Mouse (Mus musculus): ENCODE data around the gene Spc24.

The Spc24 gene

DNA sequence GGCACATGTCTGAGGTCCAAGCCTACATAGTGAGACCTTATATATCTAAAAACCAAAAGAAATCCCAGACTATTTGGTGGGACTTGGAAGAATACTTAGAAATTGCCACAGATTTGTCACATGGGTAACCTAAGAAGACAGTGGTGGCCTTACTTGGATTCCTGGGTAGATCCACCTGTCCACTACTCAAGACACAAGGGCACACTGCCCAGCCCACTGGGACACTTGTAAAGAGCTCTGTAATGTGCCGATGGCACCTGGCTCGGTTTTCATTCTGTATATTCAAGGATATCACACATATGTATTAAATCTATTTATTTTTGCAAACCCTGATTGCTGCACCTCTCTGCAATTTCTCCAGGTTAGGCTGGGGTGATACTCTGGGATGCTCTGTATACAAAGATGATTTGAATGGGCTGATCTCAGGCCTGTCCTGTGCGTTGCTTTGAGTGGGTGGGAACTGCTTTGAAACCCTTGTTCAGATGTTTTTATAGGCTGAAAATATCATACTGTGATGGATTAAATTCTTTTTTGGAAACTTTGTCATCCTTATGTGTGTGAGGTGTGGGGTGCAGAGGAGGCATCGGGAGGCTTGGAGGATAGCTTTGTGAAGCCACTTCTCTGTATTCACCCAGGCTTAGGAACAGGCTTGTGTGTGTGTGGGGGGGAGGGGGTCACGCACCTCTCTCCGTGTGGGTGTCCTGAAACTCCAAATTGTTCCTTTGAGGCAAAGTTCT lies 10.6 kb downstream of the Spc24 start:
- in situ Hi-C loops (cut with MboI; ENCODE audit: low sequenced_read_pairs), result no loop called here

DNA sequence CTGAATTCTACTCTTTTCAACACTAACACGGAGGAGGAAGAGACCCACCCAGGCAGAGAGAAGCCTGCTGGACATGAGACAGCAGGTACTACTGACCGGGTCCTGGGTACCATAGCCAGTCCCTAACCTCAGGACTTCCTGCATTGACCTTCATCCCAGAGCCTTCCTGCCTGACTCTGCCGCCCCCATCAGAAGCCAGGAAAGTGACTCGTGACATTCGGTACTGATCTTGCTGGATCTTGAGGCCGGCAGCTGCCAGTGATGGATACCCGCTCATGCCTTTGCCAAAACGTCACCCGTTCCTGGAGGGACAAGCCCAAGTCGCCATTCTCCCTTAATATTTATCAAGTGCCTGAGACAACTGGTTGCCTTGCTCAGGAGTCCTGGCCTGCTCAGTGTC lies 11.6 kb downstream of the Spc24 start:
- in situ Hi-C loops (cut with MboI; ENCODE audit: low sequenced_read_pairs), result no loop called here

DNA sequence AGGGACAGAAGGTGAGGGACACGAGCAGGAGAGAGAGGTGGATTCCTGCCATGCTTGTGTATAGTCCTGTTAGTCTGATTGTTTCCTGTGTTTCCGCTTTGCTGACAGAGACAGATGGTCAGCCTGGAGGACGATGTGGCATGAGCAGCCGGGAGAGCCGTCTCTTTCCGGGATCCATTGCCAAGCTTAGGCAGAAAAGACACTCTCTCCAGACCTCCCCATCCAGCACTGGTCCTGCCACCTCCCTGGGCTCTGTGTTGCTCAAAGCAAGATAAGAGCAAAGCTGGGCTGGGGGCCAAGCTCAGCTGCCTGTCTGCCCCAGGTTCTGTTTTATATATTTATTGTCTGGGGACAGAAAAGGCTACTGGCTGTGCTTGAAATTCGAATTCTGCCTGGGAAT lies 12.1 kb downstream of the Spc24 start:
- in situ Hi-C loops (cut with MboI; ENCODE audit: low sequenced_read_pairs), result no loop called here

DNA sequence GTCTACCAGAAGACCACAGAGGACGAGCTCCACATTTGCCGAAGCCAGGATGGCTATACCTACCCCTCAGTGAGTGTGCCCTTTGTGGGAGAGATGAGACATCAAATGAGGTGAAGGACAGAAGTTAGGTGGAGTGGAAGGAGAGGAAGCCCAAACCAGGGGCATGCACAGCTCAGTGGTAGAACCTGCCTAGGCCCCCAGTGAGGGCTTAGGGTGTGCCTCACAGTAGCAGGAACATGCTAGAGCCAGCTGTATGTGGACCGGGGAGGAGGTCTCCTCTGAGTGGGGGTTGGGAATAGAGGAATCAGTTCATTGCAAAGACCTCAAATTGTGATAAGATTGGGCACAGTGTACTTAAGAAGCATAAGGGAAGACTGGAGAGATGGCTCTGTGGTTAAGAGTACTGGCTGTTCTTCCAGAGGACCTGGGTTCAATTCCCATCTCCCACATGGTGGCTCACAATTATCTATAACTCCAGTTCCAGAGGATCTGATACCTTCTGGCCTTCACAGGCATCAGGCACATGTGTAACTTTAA lies 12.8 kb downstream of the Spc24 start:
- in situ Hi-C loops (cut with MboI; ENCODE audit: low sequenced_read_pairs), result no loop called here

DNA sequence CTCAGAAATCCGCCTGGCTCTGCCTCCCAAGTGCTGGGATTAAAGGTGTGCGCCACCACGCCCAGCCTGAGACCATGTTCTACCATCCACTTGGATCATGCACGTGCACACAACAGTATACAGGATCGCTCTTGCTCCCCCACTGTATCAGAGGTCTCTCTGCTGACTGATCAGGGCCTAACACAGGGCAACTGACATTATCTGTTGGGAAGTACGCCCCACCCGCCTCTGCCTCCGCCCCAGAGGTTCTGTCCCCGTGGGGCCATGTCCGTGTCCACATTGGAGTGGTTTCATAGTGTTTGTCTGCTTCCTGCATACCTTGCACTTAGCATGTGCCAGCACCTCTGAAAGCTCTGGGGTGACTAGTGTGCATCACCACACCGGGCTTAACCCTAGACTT lies 18.6 kb downstream of the Spc24 start:
- in situ Hi-C loops (cut with MboI; ENCODE audit: low sequenced_read_pairs), result no loop called here

DNA sequence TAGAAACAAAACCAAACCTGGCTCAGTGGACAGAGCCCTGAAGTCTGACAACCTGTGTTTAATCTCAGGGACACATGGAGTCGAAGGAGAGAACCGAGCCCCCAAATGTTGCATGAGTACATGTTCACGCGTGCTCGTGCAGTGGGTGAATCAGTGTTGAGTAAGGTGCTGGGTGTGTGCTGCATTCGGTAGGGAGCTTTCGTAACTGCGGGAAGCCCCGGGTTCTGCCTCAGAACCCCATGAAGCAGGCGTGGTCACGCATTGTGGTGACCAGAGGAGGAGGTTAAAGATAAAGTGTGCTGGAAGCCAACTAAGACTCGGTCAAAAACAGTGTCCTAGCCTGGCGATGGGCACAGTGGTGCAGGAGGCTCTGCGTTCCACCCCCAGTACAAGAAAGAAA lies 19.7 kb downstream of the Spc24 start:
- in situ Hi-C loops (cut with MboI; ENCODE audit: low sequenced_read_pairs), result no loop called here

DNA sequence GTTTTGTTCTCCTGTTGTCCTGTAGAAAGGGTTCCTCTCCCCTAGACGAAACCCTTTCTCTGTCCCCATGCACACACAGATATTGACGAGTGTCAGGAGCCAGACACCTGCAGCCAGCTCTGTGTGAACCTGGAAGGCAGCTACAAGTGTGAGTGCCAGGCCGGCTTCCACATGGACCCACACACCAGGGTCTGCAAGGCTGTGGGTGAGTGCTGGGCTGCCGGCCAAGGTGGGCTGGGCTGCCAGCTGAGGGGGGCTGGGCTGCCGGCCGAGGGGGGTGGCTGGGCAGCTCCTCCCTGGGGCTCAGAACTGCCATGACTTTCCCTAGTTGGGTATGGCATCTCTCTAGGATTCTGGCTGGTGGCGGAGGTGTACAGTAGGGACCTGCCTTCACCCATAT lies 21.3 kb downstream of the Spc24 start:
- in situ Hi-C loops (cut with MboI; ENCODE audit: low sequenced_read_pairs), result no loop called here

DNA sequence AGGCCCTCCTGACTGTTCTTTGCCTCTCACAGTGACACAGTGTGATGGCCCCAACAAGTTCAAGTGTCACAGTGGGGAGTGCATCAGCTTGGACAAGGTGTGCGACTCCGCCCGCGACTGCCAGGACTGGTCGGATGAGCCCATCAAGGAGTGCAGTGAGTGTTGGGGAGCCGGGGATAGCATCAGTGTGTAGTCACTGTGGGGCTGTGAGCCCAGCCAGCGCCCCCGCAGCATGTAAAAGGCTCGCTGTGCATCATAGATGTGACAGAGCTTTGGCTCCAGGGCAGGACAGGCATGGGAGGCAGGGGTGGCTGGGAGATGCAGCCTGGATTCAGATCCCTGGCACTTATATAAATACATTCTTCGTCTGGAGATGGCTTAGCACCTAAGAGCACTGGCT lies 22.9 kb downstream of the Spc24 start:
- in situ Hi-C loops (cut with MboI; ENCODE audit: low sequenced_read_pairs), result no loop called here

DNA sequence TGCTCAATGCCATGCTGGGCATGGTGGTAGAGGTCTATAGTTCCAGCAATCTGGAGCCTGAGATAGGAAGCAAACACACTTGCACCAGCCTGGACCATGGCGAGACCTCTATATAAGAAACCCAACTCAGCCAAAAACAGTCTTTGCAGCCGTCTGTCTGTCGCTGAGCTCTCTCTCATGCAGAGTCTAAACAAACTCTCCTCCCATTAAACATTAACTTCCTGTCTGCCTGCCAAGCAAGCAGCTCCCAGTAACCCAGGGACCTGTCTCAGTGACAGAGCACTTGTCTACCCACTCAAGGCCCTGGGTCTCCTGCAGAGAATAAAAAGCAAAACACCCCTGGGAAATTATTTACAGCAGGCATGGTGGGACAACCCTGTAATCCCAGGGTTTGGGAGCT lies 23.5 kb downstream of the Spc24 start:
- in situ Hi-C loops (cut with MboI; ENCODE audit: low sequenced_read_pairs), result no loop called here

DNA sequence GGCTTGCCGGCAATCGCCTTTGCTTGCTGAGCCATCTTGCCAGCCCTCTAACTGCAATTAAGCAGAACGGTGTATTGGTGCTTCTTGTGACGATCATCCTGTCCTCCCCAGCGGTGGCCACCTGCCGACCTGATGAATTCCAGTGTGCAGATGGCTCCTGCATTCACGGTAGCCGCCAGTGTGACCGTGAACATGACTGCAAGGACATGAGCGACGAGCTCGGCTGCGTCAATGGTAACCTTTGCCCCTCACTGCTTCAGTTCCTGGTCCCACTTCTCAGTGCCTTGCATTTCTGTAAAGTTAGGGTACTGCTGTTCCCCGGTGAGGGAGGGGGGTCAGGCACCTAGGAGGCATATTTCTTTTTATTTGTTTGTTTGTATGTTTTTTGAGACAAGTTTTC lies 25.0 kb downstream of the Spc24 start:
- in situ Hi-C loops (cut with MboI; ENCODE audit: low sequenced_read_pairs), result no loop called here

DNA sequence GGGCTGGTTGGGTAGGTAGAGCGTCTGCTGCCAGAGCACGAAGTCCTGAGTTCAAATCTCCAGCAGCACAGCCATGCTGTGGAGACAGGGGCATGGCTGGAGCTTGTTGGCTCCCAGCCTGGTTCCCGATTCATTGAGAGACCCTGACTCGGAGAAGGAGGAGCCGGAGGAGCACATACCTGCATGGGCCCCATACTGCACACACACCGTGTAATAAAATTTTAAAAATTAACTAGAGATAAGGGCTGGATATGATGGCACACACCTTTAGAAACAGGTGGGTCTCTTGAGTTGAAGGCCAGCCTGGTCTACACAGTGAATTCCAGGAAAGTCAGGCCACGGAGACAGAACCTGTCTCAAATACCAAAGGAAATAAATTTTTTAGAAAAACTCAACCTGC lies 26.1 kb downstream of the Spc24 start:
- in situ Hi-C loops (cut with MboI; ENCODE audit: low sequenced_read_pairs), result no loop called here

DNA sequence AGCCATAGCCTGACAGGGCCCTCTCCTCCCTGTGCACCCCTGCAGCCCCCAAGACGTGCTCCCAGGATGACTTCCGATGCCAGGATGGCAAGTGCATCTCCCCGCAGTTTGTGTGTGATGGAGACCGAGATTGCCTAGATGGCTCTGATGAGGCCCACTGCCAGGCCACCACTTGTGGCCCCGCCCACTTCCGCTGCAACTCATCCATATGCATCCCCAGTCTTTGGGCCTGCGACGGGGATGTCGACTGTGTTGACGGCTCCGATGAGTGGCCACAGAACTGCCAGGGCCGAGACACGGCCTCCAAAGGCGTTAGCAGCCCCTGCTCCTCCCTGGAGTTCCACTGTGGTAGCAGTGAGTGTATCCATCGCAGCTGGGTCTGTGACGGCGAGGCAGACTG lies 26.7 kb downstream of the Spc24 start:
- in situ Hi-C loops (cut with MboI; ENCODE audit: low sequenced_read_pairs), result no loop called here

DNA sequence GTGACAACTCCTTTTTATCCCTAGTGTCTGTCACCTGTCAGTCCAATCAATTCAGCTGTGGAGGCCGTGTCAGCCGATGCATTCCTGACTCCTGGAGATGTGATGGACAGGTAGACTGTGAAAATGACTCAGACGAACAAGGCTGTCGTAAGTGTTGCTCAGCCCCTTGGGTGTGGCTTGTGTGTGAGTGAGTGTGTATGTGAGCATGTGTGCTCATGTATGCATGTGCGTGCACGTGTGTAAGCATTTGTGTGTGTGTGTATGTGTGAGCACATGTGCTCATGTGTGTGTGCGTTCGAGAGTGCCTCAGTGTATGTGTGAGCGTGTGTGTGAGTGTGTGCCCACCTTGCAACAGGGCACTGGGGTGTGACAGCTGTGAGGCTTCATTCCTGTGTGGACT lies 27.8 kb downstream of the Spc24 start:
- in situ Hi-C loops (cut with MboI; ENCODE audit: low sequenced_read_pairs), result no loop called here

DNA sequence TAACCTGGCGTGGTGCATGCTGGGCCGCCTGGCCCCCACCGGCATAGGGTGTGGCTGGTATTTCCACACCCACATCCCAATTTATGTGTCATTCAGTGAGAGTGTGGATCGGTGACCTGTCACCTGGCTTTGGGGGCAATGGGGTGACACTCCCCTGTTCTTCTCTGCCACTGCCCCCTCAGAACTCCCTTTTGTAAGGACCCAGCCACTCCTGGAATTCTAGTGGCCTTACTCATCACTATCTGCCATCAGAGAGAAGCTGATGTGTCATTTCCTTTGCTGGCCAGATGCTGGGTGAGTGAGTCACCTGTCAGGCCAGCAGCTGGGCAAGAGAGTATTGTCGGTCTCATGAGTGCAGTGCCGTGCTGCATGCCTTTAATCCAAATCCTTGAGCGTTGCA lies 30.8 kb downstream of the Spc24 start:
- in situ Hi-C loops (cut with MboI; ENCODE audit: low sequenced_read_pairs), result no loop called here

DNA sequence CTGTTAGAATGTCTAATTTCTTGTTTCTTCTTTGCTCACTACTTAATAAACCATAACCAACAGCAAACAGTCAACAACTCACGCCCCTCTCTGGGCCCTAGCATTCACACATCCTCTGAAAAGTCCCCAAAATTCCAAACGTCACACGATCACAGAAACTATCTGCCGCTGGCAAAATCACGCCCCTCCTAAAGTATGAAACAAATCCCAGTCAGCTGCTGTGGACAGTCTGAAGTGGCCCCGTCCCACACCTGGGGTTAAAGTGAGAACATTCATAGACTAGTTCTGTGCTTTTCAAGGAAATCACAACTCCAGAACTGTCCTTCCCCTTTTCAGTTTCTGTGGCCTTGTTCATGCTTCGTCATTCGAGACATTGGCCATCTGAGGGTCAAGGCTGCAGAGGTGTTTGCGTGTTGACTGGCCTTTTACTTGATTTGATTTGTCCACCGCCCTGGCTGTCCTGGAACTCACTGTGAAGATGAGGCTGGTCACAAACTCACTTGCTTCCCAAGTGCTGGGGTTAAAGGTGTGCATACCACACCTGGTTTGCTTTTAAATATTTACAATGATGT lies 31.8 kb downstream of the Spc24 start:
- in situ Hi-C loops (cut with MboI; ENCODE audit: low sequenced_read_pairs), result no loop called here

DNA sequence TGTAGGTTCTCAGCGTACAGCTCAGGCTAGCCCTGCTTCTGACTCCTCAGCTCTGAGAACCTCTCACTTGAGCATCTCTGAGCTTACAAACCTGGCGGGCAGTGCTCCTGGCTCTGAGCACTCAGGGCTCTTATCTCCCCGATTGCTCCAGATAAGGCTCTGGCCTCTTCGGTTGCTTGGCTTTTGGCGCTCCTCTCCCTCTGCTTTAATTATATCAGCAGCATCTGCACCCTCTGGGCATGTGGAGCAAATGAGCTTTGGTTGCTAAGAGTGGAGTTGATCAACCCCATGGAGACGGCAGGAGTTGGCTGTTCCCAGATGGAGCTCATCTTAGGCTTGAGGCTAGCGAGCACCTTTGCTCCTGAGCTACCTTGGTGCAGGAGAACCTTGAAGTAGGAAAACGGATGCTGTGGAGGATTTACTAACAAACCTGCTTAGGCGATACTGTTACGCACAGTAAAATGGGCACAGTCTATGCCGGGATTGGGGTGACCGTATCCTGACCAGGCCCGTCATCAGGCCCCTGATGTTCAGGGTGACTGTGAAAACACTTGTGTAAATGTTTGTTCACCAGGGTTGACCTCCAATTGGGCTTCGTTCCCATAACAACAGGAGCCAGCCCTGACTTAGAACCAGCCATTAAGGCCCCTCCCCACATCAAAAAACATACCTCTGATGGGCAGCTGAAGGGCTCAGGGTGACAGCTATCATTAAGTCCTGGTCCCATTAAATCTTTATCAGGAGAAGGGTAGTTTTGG lies 33.7 kb downstream of the Spc24 start:
- in situ Hi-C loops (cut with MboI; ENCODE audit: low sequenced_read_pairs), result no loop called here

DNA sequence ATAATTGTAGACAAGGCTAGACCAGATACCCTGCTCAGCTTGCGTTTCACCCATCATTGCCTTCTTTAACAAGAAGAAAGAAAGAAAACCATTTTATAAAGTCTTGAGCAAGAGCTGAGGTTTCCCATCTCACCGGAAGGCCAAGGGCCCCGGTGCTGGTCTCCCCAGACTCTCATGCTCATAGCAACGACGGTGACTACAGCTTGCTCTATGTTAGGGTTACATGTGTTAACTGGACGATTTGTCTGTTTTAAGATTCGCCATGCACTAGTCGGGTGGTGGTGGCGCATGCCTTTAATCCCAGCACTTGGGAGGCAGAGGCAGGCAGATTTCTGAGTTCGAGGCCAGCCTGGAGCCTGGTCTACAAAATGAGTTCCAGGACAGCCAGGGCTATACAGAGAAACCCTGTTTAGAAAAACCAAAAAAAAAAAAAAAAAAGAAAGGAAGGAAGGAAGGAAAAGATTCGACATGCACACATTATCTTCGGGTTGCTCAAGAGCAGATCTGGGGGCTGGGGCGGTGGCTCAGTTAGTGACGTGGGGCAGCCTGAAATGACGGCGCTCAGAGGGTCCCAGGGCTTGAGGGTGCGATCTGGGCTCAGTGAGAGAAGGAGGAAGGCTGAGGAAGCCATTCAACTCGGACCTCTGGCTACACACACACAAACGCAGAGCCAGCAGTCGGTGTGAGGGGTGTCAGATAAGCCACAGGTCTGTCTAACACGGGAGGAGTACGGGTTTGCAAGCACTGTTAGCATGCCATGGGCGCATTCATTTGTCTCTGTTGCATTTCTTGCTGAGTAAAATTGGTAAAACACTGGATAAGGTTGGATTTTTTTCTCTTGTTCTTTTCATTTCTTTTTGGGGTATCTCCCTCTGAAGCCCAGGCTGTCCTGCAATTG lies 34.6 kb downstream of the Spc24 start:
- in situ Hi-C loops (cut with MboI; ENCODE audit: low sequenced_read_pairs), result no loop called here

DNA sequence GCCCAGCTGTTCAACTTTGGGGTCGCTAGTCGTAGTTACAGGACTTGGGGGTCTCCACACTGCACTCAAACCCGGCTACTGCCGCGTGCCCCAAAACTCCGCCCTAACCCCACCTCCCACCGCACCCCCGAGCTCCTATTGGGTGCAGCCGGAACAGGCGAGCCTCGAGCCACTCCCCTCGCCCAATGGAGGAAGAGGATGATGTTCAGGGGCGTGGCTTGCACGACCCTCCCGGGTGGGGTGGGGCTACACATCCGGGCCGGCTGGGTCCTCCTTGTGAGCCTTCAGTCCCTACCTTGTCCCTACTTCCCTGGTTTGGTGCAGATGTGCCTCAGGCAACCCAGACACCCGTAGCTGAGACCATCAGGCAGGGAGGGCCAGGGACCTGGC lies 36.0 kb downstream of the Spc24 start:
- in situ Hi-C loops (cut with MboI; ENCODE audit: low sequenced_read_pairs), result no loop called here

DNA sequence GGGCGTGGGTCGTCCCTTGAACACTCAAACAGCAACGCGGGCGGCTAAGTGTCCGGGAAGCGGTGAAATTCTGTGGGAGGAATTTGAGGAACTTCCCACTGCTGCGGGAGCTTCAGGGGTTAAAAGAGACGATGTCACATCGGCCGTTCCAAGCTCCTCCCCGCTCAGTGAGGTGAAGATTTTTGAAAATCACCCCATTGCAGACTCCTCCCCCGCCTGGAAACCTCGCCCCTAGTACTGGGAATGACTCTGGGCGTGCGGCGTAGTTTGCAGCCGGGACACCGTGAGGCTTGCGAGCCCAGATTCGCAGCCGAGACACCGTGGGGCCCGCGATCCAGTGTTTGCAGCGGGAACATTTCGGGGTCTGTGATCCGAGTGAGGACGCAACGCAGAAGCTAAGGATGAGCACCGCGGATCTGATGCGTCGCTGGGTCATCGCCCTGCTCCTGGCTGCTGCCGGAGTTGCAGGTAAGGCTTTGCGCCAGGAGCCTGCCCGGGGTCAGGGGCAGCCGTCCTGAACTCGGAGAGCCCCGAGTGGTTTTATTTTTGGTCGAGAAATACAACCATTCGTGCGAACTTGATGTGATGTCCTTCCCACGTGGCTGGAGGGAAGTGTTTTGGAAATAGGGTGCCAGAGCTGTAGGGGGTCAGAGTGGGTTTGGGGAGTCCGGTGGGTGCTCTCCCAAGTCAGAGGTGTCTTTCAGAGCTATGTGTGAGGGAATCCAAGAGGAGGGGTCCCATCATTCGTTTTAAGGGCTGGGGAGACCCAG lies 36.5 kb downstream of the Spc24 start, which contains the start of gene Ldlr:
TSS of gene Ldlr (plus strand) at position 107 of the 770 bp plus-strand sequence.
- in situ Hi-C loops (cut with MboI; ENCODE audit: low sequenced_read_pairs), result no loop called here

DNA sequence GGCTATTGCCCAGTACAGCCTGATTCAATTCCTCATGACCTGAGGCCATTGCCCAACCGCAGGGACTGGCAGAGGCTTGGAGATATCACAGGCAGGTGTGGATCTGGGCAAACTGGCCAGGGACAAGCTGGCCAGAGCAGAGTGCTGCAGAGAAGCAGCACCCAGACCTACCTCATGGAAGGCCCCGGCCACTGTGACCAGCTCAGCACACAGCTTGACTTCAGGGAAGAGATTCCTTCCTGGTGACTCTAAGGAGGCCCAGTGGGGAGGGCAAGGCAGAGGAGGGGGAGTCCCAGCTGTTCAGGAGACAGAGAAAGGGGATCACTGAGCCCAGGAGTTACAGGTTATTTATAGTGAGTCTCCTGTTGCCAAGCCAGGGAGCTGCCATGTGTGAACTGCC lies 39.1 kb downstream of the Spc24 start:
- in situ Hi-C loops (cut with MboI; ENCODE audit: low sequenced_read_pairs), result no loop called here
